Mouse (Mus musculus): Measurements from ENCODE around the gene Pkmyt1. TPM values are rescaled to one million over a fixed set of nuclear protein-coding genes. Genes with fewer than 3 reads are reported as not detected.

The Pkmyt1 gene
- 11.1 and 12.5 TPM in 2 replicates for polyA plus RNA-seq (2015; fragmentation: Nextera tagmentation; extraction: Ambion mirVana)

DNA sequence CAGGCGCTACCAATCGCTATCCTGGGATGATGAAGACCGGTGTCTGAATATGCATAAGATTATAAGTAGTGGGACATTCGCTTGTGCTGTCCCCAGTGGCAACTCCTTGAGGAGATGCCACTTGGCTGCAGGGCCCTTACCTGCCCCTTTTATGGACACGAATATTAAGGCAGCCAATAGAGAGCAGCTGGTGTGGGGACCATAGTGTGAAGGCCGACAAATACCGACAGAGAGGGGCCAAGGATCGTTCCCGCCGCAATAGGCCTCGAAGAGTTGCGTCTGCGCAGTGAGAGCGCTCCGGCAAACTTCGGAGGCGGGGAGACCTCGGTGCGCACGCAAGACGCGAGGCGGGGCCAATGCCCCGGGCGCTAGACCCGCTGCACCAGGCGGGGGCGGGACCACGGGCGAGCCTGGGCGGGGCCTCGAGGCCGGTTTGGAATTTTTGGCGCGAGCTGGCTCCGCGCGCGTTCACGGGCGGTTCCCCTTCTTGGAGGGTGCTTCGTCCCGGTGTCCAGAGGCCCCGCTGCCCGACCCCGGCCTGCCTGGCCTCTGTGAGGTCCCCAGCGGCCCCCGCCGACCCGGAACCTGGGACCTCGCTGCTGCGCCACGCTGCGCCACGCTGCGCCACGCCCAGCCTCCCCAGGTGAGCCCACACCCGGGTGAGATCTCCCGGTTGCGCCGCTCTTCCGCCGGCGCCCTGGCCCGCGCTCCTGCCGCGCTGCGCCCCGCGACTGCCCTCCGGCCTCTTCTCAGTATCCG, at the start of gene Pkmyt1:
Pkmyt1 (plus strand) TSS at position 338 of the 759 bp plus-strand sequence.

GRCm38 (mm10) chr17:23677236-23677679, 48.9 kb upstream of the Pkmyt1 start, which contains the start of gene Tnfrsf12a:
Tnfrsf12a (minus strand) TSS chr17:23677468.

GRCm38 (mm10) chr17:23679127-23679835, 46.9 kb upstream of the Pkmyt1 start, which contains the start of gene Cldn6:
Cldn6 (plus strand) TSS chr17:23679249.

DNA sequence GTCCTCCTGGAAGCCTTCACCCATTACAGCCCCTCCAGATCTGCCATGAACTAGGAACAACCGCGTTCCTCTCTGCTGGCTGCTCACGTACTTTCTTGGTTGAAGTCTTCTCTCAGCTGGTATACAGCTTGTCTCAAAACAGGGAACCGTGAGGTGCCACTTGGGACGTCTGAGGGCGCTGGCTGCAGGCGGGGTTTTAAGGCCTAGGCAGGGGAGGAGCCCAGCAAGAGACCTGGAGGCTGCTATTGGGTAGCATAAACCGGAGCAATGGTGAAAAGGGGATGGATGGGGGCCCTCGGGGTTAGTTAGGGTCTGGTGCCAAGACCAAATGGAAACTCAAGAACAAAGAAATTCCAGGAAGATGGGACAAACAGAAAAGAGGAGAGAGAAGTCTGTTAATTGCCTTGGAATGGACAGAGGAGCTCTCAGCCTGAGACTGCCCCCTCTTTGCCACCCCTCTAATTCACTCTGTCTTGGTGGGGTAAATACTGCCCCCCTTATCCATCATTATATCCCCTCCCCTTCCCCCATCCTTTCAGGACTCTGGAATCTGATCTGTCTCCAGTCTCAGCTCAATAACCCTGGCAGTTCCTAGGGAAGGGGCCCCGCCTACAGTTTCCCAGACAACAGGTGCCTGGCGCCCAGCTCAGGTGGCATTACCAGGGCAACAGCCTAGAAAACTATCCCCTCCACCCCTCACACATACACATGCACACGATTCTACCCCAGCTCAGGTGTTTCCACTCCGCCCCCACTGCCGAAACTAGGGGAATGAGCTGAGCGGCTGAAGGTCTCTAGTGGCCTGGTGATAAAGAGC, 42.1 kb upstream of the Pkmyt1 start, which contains the start of gene Cldn9:
Cldn9 (minus strand) TSS at position 171 of the 817 bp plus-strand sequence.

GRCm38 (mm10) chr17:23722376-23723125, 3.6 kb upstream of the Pkmyt1 start, which contains the start of gene 1520401A03Rik:
1520401A03Rik (minus strand) TSS chr17:23722783.

GRCm38 (mm10) chr17:23740598-23741021, 14.5 kb downstream of the Pkmyt1 start, which contains the start of gene Paqr4:
Paqr4 (minus strand) TSS chr17:23740867.

GRCm38 (mm10) chr17:23745301-23746251, 19.4 kb downstream of the Pkmyt1 start, which contains the start of gene Kremen2:
Kremen2 (minus strand) TSS chr17:23745833.

GRCm38 (mm10) chr17:23771284-23772218, 45.4 kb downstream of the Pkmyt1 start, which contains the start of gene Flywch1:
Flywch1 (minus strand) TSS chr17:23771602.

DNA sequence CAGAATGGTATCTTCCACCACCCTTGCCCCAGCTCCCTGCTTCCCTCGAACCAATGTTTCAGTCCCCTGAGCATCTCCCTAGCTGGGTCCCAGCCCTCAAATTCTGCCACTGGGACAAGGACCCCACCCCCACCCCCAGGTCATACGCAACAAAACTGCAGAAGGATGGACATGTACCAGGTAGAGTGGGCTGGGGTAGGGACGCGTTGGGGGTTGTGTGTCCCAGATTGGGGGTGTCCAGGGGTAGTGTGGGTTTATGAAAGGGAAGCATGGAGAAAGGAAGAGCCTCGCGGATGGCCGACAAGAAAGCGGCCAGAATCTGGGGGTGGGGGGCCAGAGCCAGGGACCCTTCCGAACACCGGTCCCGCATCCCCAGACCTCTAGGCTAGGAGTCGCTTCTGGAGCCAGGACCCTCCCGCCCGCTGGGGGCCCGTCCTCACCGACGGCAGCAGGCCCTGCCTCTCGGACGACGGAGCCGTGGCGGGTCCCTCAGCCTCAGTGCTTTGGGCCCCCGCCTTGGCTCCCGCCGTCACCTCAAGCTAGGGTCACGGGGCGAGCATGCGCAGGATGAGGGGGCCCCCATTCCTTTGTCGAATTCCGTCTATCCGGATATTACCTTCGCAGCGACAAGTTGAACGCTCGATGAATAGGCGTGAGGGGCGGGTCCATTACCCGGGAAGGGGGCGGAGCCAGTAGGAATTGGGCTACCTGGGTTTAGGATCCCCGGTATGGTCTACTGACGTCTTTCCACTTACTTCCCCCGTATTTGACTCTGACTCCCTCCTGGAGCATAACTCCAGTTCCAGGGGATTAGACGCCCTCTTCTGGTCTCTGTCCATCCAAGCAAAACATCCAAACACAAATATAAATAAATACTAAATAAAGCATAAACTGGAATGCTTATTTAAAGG, 59.7 kb downstream of the Pkmyt1 start, which contains the start of gene Flywch2:
Flywch2 (minus strand) TSS at position 521 of the 911 bp plus-strand sequence.

Other genes starting within 250 kb of the Pkmyt1 start
- not detected in 2 replicates for gene Vmn2r117, start 246.6 kb upstream of the Pkmyt1 start, polyA plus RNA-seq (2015; fragmentation: Nextera tagmentation; extraction: Ambion mirVana)
- gene Zfp213, start 162.1 kb upstream of the Pkmyt1 start, polyA plus RNA-seq (2015; fragmentation: Nextera tagmentation; extraction: Ambion mirVana) = 6.6 and 7.5 TPM in 2 replicates
- gene Zfp13, start 126.8 kb upstream of the Pkmyt1 start, polyA plus RNA-seq (2015; fragmentation: Nextera tagmentation; extraction: Ambion mirVana) = 4.7 and 5.1 TPM in 2 replicates
- not detected in 2 replicates for gene Zscan10, start 125.5 kb upstream of the Pkmyt1 start, polyA plus RNA-seq (2015; fragmentation: Nextera tagmentation; extraction: Ambion mirVana)
- gene Mmp25, start 81.1 kb upstream of the Pkmyt1 start, polyA plus RNA-seq (2015; fragmentation: Nextera tagmentation; extraction: Ambion mirVana) = 0.14 and 0.41 TPM in 2 replicates
- 1.2 TPM in 1 of 2 replicates, not detected in the other for gene Bicdl2, start 65.8 kb upstream of the Pkmyt1 start, polyA plus RNA-seq (2015; fragmentation: Nextera tagmentation; extraction: Ambion mirVana)
- gene Hcfc1r1, start 52.7 kb upstream of the Pkmyt1 start, polyA plus RNA-seq (2015; fragmentation: Nextera tagmentation; extraction: Ambion mirVana) = 353 and 354 TPM in 2 replicates
- 22.8 and 25.1 TPM in 2 replicates for gene Thoc6, start 52.5 kb upstream of the Pkmyt1 start, polyA plus RNA-seq (2015; fragmentation: Nextera tagmentation; extraction: Ambion mirVana)
- gene Tnfrsf12a, start 48.9 kb upstream of the Pkmyt1 start, polyA plus RNA-seq (2015; fragmentation: Nextera tagmentation; extraction: Ambion mirVana) = 64.2 and 68.3 TPM in 2 replicates
- not detected in 2 replicates for gene Cldn6, start 47.1 kb upstream of the Pkmyt1 start, polyA plus RNA-seq (2015; fragmentation: Nextera tagmentation; extraction: Ambion mirVana)
- gene Cldn9, start 42.3 kb upstream of the Pkmyt1 start, polyA plus RNA-seq (2015; fragmentation: Nextera tagmentation; extraction: Ambion mirVana) = 1.3 and 1.5 TPM in 2 replicates
- 0.81 and 0.83 TPM in 2 replicates for gene 1520401A03Rik, start 3.6 kb upstream of the Pkmyt1 start, polyA plus RNA-seq (2015; fragmentation: Nextera tagmentation; extraction: Ambion mirVana)
- 9.9 and 15.9 TPM in 2 replicates for gene Paqr4, start 14.5 kb downstream of the Pkmyt1 start, polyA plus RNA-seq (2015; fragmentation: Nextera tagmentation; extraction: Ambion mirVana)
- 0.35 and 1.5 TPM in 2 replicates for gene Kremen2, start 19.5 kb downstream of the Pkmyt1 start, polyA plus RNA-seq (2015; fragmentation: Nextera tagmentation; extraction: Ambion mirVana)
- 33.8 and 34.1 TPM in 2 replicates for gene Flywch1, start 45.3 kb downstream of the Pkmyt1 start, polyA plus RNA-seq (2015; fragmentation: Nextera tagmentation; extraction: Ambion mirVana)
- 11.9 and 13.5 TPM in 2 replicates for gene Flywch2, start 59.7 kb downstream of the Pkmyt1 start, polyA plus RNA-seq (2015; fragmentation: Nextera tagmentation; extraction: Ambion mirVana)
- 234 and 263 TPM in 2 replicates for gene Srrm2, start 64.2 kb downstream of the Pkmyt1 start, polyA plus RNA-seq (2015; fragmentation: Nextera tagmentation; extraction: Ambion mirVana)
- gene Elob, start 102.8 kb downstream of the Pkmyt1 start, polyA plus RNA-seq (2015; fragmentation: Nextera tagmentation; extraction: Ambion mirVana) = 1,095 and 1,181 TPM in 2 replicates
- not detected in 2 replicates for gene Prss33, start 109.7 kb downstream of the Pkmyt1 start, polyA plus RNA-seq (2015; fragmentation: Nextera tagmentation; extraction: Ambion mirVana)
- not detected in 2 replicates for gene Prss32, start 117.5 kb downstream of the Pkmyt1 start, polyA plus RNA-seq (2015; fragmentation: Nextera tagmentation; extraction: Ambion mirVana)
- gene Prss41, start 117.8 kb downstream of the Pkmyt1 start, polyA plus RNA-seq (2015; fragmentation: Nextera tagmentation; extraction: Ambion mirVana) = not detected in 2 replicates
- not detected in 2 replicates for gene Prss21, start 141.7 kb downstream of the Pkmyt1 start, polyA plus RNA-seq (2015; fragmentation: Nextera tagmentation; extraction: Ambion mirVana)
- not detected in 2 replicates for gene Dcpp1, start 154.5 kb downstream of the Pkmyt1 start, polyA plus RNA-seq (2015; fragmentation: Nextera tagmentation; extraction: Ambion mirVana)
- gene Dcpp2, start 154.5 kb downstream of the Pkmyt1 start, polyA plus RNA-seq (2015; fragmentation: Nextera tagmentation; extraction: Ambion mirVana) = not detected in 2 replicates
- not detected in 2 replicates for gene Dcpp3, start 191.1 kb downstream of the Pkmyt1 start, polyA plus RNA-seq (2015; fragmentation: Nextera tagmentation; extraction: Ambion mirVana)
- not detected in 2 replicates for gene Sbp, start 215.3 kb downstream of the Pkmyt1 start, polyA plus RNA-seq (2015; fragmentation: Nextera tagmentation; extraction: Ambion mirVana)
- gene Sbpl, start 228.9 kb downstream of the Pkmyt1 start, polyA plus RNA-seq (2015; fragmentation: Nextera tagmentation; extraction: Ambion mirVana) = not detected in 2 replicates